Mouse (Mus musculus): ENCODE data around the gene Anapc7.
"Not testable (repeated sequence)": the region's sequence is repeated elsewhere in the genome, so short reads cannot be mapped to it uniquely, and the experiment has no call there.

The Anapc7 gene

GRCm38 (mm10) chr5:122402772-122403171, 18.7 kb upstream of the Anapc7 start:
- in situ Hi-C loops (cut with MboI; ENCODE audit: unreplicated experiment in 2 of 2): loop anchor here in 1 of 2 experiments (5.0 to 10.0 kb wide), 2 partner anchors 322 to 465 kb away; no protein-coding TSS in a partner anchor

- in situ Hi-C loops (cut with MboI; ENCODE audit: unreplicated experiment in 2 of 2): loop anchor here in 1 of 2 experiments (5.0 to 10.0 kb wide), 2 partner anchors 321 to 464 kb away; no protein-coding TSS in a partner anchor
Measured at GRCm38 (mm10) chr5:122403362-122403761, 18.1 kb upstream of the Anapc7 start.

GRCm38 (mm10) chr5:122405537-122405936, 16.0 kb upstream of the Anapc7 start:
- in situ Hi-C loops (cut with MboI; ENCODE audit: unreplicated experiment in 2 of 2): loop anchor here (5.0 to 10.0 kb wide), 3 partner anchors 222 to 319 kb away; no protein-coding TSS in a partner anchor

GRCm38 (mm10) chr5:122409692-122410645, 11.5 kb upstream of the Anapc7 start:
- in situ Hi-C loops (cut with MboI; ENCODE audit: unreplicated experiment in 2 of 2): loop anchor here (5.0 to 10.0 kb wide), 3 partner anchors 217 to 315 kb away; no protein-coding TSS in a partner anchor

DNA sequence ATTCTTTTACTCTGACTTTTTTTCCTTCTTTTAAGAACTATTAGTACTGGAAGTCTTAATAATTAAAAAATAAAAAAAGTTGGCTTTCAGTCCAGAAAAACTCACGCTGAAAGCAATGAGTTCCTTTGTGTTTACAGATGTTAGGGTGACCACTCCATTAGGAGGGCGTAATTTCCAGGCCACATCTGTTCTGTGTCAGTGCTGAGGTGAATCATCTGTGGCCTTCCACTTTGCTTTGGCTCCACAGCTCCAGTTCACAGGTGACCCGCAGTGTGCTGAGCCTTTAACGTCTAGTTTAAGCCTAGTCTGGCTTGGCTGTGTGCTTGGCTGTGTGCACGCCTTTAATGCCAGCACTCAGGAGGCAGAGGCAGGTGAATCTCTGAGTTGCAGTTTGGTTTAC, 9.6 kb upstream of the Anapc7 start:
- in situ Hi-C loops (cut with MboI; ENCODE audit: unreplicated experiment in 2 of 2): loop anchor here in 1 of 2 experiments (10.0 kb wide), 1 partner anchor 313 kb away; no protein-coding TSS in a partner anchor

DNA sequence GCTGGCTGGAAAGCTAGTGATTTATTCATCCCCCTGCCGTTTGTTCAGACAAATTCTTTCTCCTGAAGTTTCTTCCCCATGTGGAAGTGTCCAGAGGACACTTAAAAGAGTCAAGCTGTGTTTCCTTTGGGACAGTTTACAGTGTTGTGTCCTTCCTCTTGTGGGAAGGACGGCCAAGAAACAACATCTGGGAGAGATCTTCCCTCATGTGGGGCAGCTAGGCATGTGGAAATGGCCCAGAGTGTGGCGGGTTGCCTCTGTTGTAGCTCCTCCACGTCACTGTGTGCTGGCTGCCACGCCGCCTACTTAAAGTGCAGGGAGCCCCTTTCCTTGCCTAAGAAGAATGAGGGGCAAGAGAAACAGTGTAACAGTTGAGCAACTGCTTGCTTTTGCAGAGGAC, 8.7 kb upstream of the Anapc7 start:
- in situ Hi-C loops (cut with MboI; ENCODE audit: unreplicated experiment in 2 of 2): loop anchor here in 1 of 2 experiments (10.0 kb wide), 1 partner anchor 312 kb away; no protein-coding TSS in a partner anchor

GRCm38 (mm10) chr5:122414351-122414750, 7.1 kb upstream of the Anapc7 start:
- in situ Hi-C loops (cut with MboI; ENCODE audit: unreplicated experiment in 2 of 2): loop anchor here in 1 of 2 experiments (10.0 kb wide), 1 partner anchor 310 kb away; no protein-coding TSS in a partner anchor

GRCm38 (mm10) chr5:122415465-122415864, 6.0 kb upstream of the Anapc7 start:
- in situ Hi-C loops (cut with MboI; ENCODE audit: unreplicated experiment in 2 of 2): loop anchor here in 1 of 2 experiments (10.0 kb wide), 1 partner anchor 309 kb away; no protein-coding TSS in a partner anchor

DNA sequence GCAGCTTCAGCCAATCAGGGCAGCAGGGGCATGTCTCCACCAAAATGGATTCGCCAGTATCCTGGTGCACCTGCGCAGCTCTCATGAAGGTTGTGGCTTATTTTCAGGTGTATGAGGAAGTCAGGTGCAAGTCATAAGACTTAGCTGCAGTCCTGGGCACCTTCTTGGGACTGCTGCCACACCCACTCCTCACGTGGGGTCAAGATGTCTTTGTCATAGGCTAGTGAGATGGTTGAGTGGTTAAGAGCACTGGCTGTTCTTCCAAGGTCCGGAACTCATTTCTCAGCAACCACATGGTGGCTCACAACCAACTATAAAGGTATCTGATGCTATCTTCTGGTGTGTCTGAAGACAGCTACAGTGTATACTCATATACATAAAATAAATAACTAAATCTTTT, 817 bp upstream of the Anapc7 start:
- in situ Hi-C loops (cut with MboI; ENCODE audit: unreplicated experiment in 2 of 2): not testable (repeated sequence)

DNA sequence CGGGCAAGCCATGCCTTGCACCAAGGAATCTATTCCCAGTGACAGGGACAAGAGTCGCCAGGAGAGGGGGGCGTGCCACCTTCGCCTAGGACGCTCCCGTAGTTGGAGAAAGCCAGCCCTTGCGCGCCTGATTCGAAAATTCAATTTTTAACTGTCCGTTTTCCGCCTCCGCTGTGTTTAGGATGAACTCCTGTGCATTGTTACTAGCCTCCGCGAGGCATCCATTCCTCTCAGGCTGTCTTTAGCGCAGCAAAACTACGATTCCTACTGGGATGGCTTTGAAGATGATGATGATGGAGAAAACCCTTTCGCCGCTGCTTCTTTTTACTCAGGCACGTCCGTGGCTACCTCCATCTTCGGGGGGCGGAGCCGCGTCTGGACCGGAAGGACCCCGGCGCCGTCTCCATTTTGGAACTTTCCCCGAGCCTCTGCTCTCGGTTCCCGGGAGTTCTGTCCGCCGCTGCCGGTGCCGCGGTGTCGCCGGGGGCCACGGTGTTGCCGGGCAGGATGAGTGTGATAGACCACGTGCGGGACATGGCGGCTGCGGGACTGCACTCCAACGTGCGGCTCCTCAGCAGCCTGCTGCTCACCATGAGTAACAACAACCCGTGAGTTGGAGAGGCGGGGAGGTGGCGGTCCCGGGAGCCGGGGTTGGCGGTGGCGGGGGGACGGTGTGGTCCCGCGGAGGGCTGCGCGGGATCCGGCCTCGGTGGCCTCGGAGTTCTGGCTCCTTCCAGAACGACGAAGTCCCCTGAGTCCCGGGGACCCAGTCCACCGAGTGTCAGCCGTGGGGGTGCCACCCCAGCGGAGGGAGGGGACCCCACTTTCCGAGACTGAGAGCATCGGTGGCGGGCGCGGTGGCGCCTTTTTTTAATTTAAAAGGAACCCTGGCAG, 825 bp downstream of the Anapc7 start:
- in situ Hi-C loops (cut with MboI; ENCODE audit: unreplicated experiment in 2 of 2): no loop called here

- in situ Hi-C loops (cut with MboI; ENCODE audit: unreplicated experiment in 2 of 2): no loop called here
Measured at GRCm38 (mm10) chr5:122423083-122423482, 1.6 kb downstream of the Anapc7 start.

DNA sequence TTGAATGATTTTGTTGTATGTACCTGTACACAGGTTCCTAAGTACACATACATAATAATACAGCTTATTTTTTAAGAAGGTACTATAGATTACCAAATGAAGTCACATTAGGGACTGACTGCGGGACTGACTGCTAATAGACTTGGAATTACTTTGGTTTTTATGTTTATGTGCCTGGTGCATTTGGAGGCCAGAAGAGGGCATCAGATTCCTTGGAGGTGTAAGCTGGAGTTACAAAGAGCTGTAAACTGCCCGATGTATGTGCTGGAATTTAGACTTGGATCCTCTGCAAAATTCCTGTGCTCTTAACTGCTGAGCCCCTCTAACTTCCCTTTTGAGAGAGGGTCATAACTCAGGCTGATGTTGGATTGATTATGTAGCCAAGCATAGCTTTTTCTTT, 4.1 kb downstream of the Anapc7 start:
- in situ Hi-C loops (cut with MboI; ENCODE audit: unreplicated experiment in 2 of 2): no loop called here

- in situ Hi-C loops (cut with MboI; ENCODE audit: unreplicated experiment in 2 of 2): no loop called here
Measured at GRCm38 (mm10) chr5:122430036-122430775, 8.7 kb downstream of the Anapc7 start.

- in situ Hi-C loops (cut with MboI; ENCODE audit: unreplicated experiment in 2 of 2): no loop called here
Measured at GRCm38 (mm10) chr5:122431221-122431620, 9.7 kb downstream of the Anapc7 start.

DNA sequence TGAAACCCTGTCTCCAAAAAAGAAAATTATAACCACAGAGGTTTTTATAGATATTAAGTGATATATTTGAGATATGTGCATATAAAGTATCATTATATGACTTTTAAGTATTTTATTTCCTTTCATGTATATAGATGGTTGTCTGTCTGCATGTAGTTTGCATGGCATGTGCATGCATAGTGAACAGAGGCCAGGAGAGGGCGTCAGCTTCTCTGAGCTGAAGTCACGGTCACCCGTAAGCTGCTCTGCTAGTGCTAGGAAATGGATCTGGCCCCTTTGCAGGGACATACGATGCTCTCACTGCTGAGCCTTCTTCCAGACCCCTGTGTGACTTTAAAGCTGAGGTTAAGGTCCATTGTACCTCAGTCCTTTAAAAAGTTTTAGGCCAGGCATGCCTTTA, 13.0 kb downstream of the Anapc7 start:
- in situ Hi-C loops (cut with MboI; ENCODE audit: unreplicated experiment in 2 of 2): no loop called here

GRCm38 (mm10) chr5:122439400-122440094, 18.1 kb downstream of the Anapc7 start:
- in situ Hi-C loops (cut with MboI; ENCODE audit: unreplicated experiment in 2 of 2): no loop called here

- in situ Hi-C loops (cut with MboI; ENCODE audit: unreplicated experiment in 2 of 2): no loop called here
Measured at GRCm38 (mm10) chr5:122440095-122440630, 18.7 kb downstream of the Anapc7 start.

GRCm38 (mm10) chr5:122444492-122444891, 23.0 kb downstream of the Anapc7 start:
- in situ Hi-C loops (cut with MboI; ENCODE audit: unreplicated experiment in 2 of 2): no loop called here

GRCm38 (mm10) chr5:122445051-122445610, 23.6 kb downstream of the Anapc7 start:
- in situ Hi-C loops (cut with MboI; ENCODE audit: unreplicated experiment in 2 of 2): no loop called here
